Mouse (Mus musculus) bone marrow, adult 2 months (tissue): Measurements from ENCODE around the gene Ankrd60.

Experiments used
- CTCF ChIP-seq: fragments of 200-500 bp; IDR thresholded peaks from 2 replicates; pipeline ENCODE4 v1.5.1; 2011; ENCODE audit warnings: low read length, control low read depth; ENCODE audit not compliant: control insufficient read depth, insufficient read depth
- POLR2A ChIP-seq: fragments of 200-500 bp; IDR thresholded peaks from 2 replicates; pipeline ENCODE4 v1.6.1; 2011; ENCODE audit warnings: low read depth, mild to moderate bottlenecking, control low read depth, low read length, borderline replicate concordance; ENCODE audit not compliant: control insufficient read depth

DNA sequence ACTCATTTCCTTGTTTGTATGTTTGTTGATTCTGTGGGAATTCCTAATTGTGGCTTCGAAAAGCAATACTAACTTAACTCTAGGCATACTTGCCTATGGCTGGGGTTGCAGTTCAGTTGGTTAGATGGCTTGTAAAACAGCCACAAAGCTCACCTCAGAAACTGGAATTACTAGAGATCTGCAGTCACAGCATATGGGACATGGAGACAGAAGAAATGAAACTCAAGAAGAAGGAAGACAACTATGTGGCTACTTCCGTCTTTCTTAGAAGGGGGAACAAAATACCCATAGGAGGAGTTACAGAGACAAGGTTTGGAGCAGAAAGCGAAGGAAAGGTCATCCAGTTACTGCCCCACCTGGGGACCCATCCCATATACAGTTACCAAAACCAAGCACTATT is 49.7 kb downstream of the Ankrd60 start:
- TF ChIP-seq POLR2A: no peak
- TF ChIP-seq CTCF: no peak
